Mouse (Mus musculus) CH12.LX (cell line): ENCODE results near the gene Serpinf1. TPM values are rescaled to one million over a fixed set of nuclear protein-coding genes. Genes with fewer than 3 reads are reported as not detected.

Source experiments
- DNase-seq: peaks from one replicate; pipeline ENCODE4 v3.0.0-alpha.2; 2013; ENCODE audit errors: extremely low read depth
- H3K27ac ChIP-seq: 2 replicates; pipeline ENCODE4 v1.5.1; 2012; ENCODE audit warnings: low read depth, mild to moderate bottlenecking, control low read depth, moderate library complexity; ENCODE audit not compliant: insufficient read depth
- H3K27me3 ChIP-seq: replicated peaks from 2 replicates; pipeline ENCODE3; 2012; ENCODE audit warnings: inconsistent platforms
- H3K36me3 ChIP-seq, 2 experiments: replicated peaks in 1 of 2; 2 replicates each; pipeline versions ENCODE3 to v1.6.1; 2012; ENCODE audit warnings: inconsistent platforms in 1 of 2, low read length in 1 of 2, mild to moderate bottlenecking in 1 of 2, mixed read lengths in 1 of 2, moderate library complexity in 1 of 2; ENCODE audit not compliant: control insufficient read depth in 1 of 2, insufficient read depth in 1 of 2
- H3K4me1 ChIP-seq, 2 experiments: 2 replicates each; pipeline ENCODE4 v1.6.1; 2012; ENCODE audit warnings: inconsistent platforms in 1 of 2, moderate library complexity in 1 of 2; ENCODE audit not compliant: insufficient read depth in 2 of 2, control insufficient read depth in 1 of 2
- H3K4me2 ChIP-seq: 2 replicates; pipeline ENCODE4 v1.6.1; 2012; ENCODE audit warnings: low read depth, mild to moderate bottlenecking, control low read depth; ENCODE audit not compliant: poor library complexity, insufficient read depth, severe bottlenecking
- H3K4me3 ChIP-seq, 3 experiments: fragments of 150-350 bp in 1 of 3; sonication (generic) in 1 of 3; replicated peaks in 1 of 3; 2 replicates each; pipeline versions ENCODE3 to v1.5.1; 2011 to 2012; ENCODE audit warnings: low read depth in 2 of 3, low read length in 2 of 3, mild to moderate bottlenecking in 2 of 3, moderate library complexity in 2 of 3, control low read depth in 1 of 3, improper control_type of control experiment in 1 of 3, inconsistent platforms in 1 of 3, mixed read lengths in 1 of 3; ENCODE audit not compliant: poor library complexity in 1 of 3
- H3K79me2 ChIP-seq: replicated peaks from 2 replicates; pipeline ENCODE4 v1.6.1; 2012; ENCODE audit warnings: mild to moderate bottlenecking, moderate library complexity; ENCODE audit not compliant: control insufficient read depth, poor library complexity, insufficient read depth, severe bottlenecking; ENCODE audit errors: extremely low read depth
- H3K9ac ChIP-seq: 2 replicates; pipeline ENCODE4 v1.6.1; 2012; ENCODE audit warnings: low read depth, mild to moderate bottlenecking, control low read depth, moderate library complexity; ENCODE audit not compliant: insufficient read depth
- H3K9me3 ChIP-seq: replicated peaks from 2 replicates; pipeline ENCODE3; 2012; ENCODE audit warnings: low read length, inconsistent platforms, mixed read lengths
- BHLHE40 ChIP-seq: IDR thresholded peaks from 2 replicates; pipeline ENCODE4 v1.6.1; 2011; ENCODE audit warnings: mild to moderate bottlenecking, low read depth, low read length, improper control_type of control experiment
- E2F4 ChIP-seq: IDR thresholded peaks from 2 replicates; pipeline ENCODE4 v1.6.1; 2011; ENCODE audit warnings: low read depth, low read length, improper control_type of control experiment; ENCODE audit not compliant: insufficient replicate concordance
- ELF1 ChIP-seq: IDR thresholded peaks from 2 replicates; pipeline ENCODE4 v1.6.1; 2014; ENCODE audit warnings: low read depth, mild to moderate bottlenecking, inconsistent platforms, low read length, improper control_type of control experiment
- MAFK ChIP-seq: IDR thresholded peaks from 2 replicates; pipeline ENCODE4 v1.6.1; 2011; ENCODE audit warnings: low read length, improper control_type of control experiment; ENCODE audit not compliant: insufficient replicate concordance
- MAZ ChIP-seq: IDR thresholded peaks from 2 replicates; pipeline ENCODE4 v1.6.1; 2012; ENCODE audit warnings: low read depth, mild to moderate bottlenecking, inconsistent platforms, low read length, improper control_type of control experiment, moderate library complexity
- MEF2A ChIP-seq: IDR thresholded peaks from 2 replicates; pipeline ENCODE4 v1.6.1; 2014; ENCODE audit warnings: low read depth, mild to moderate bottlenecking, inconsistent platforms, low read length, improper control_type of control experiment, borderline replicate concordance
- MYC ChIP-seq: IDR thresholded peaks from 2 replicates; pipeline ENCODE4 v1.6.1; 2011; ENCODE audit warnings: low read depth, mild to moderate bottlenecking, improper control_type of control experiment, low read length
- NRF1 ChIP-seq: IDR thresholded peaks from 2 replicates; pipeline ENCODE4 v1.6.1; 2014; ENCODE audit warnings: low read depth, mild to moderate bottlenecking, inconsistent platforms, low read length, improper control_type of control experiment, moderate library complexity
- POLR2A ChIP-seq: IDR thresholded peaks from 2 replicates; pipeline ENCODE4 v1.6.1; 2011; ENCODE audit warnings: low read depth, mild to moderate bottlenecking, improper control_type of control experiment, low read length
- POLR2AphosphoS2 ChIP-seq: IDR thresholded peaks from 2 replicates; pipeline ENCODE4 v1.6.1; 2011; ENCODE audit warnings: low read depth, low read length, improper control_type of control experiment
- TCF12 ChIP-seq: IDR thresholded peaks from 2 replicates; pipeline ENCODE4 v1.6.1; 2014; ENCODE audit warnings: low read depth, mild to moderate bottlenecking, inconsistent platforms, low read length, improper control_type of control experiment
- UBTF ChIP-seq: IDR thresholded peaks from 2 replicates; pipeline ENCODE4 v1.6.1; 2012; ENCODE audit warnings: low read depth, mild to moderate bottlenecking, inconsistent platforms, low read length, improper control_type of control experiment, moderate library complexity
- USF1 ChIP-seq: IDR thresholded peaks from 2 replicates; pipeline ENCODE4 v1.6.1; 2014; ENCODE audit warnings: low read depth, mild to moderate bottlenecking, inconsistent platforms, low read length, improper control_type of control experiment
- USF2 ChIP-seq: conservative IDR thresholded peaks from 2 replicates; pipeline ENCODE4 v1.6.1; 2011; ENCODE audit warnings: low read depth, low read length, improper control_type of control experiment
- ZC3H11A ChIP-seq: IDR thresholded peaks from 2 replicates; pipeline ENCODE4 v1.6.1; 2012; ENCODE audit warnings: low read depth, mild to moderate bottlenecking, inconsistent platforms, low read length, improper control_type of control experiment
- ZKSCAN1 ChIP-seq: IDR thresholded peaks from 2 replicates; pipeline ENCODE4 v1.6.1; 2012; ENCODE audit warnings: low read depth, inconsistent platforms, low read length, improper control_type of control experiment, borderline replicate concordance
- dilution Hi-C: fragments of 300-500 bp; cut with MboI; formaldehyde crosslinking; loops from 2 replicates; pipeline ENCODE4 v1.14.3; 2020; ENCODE audit warnings: low sequenced_read_pairs; ENCODE audit not compliant: extremely low pct_unique_long_range_greater_than_20kb, extremely low pct_ligation_motif_present
- in situ Hi-C: fragments of 300-500 bp; cut with MboI; formaldehyde crosslinking; loops from 3 replicates; pipeline ENCODE4 v1.14.3; 2019; ENCODE audit warnings: low sequenced_read_pairs, low pct_ligation_motif_present, low pct_unique_long_range_greater_than_20kb, mixed read lengths
- polyA plus RNA-seq: library from polyadenylated mRNA; unstranded; fragments of >175 nt; gene quantifications from 2 replicates; pipeline ENCODE4 v1.2.1, GENCODE M21; 2012; ENCODE audit warnings: low read depth; ENCODE audit not compliant: insufficient read length
- total RNA-seq, 2 experiments: library from RNA; depleted of rRNA; stranded (reverse); fragments of 300-350 nt in 1 of 2; fragments of >200 nt in 1 of 2; gene quantifications; 2 replicates each; pipeline ENCODE4 v1.2.3; 2012 to 2014

The Serpinf1 gene
- total and polyA plus RNA-seq, 3 experiments: 26.0 to 131 (median 56.5) TPM

DNA sequence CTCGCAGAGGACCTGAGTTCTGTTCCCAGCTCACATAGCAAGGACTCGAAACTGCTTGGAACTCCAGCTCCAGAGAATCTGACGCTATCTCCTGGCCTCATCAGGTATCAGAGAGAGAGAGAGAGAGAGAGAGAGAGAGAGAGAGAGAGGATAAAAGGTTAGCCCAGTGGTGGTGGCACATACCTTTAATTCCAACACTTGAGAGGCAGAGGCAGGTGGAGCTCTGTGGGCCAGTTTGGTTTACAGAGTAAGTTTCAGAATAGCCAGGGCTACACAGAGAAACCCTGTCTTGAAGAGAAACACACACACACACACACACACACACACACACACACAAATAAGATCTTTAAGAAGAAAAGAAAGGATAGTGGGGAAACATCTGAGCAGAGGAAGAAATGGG, 590 bp upstream of the Serpinf1 start:
- in situ Hi-C loops (no loop called here), dilution Hi-C loops (no loop called here)
- Histone ChIP-seq H3K4me3 (no peak overlapping the region), H3K36me3 (peaks cover 0 to 10% of the 10 kb centered on the region in 2 experiments), H3K9ac (no peak overlapping the region), H3K27ac (no peak overlapping the region), H3K79me2 (no peaks in the 10 kb centered on the region), H3K4me1 (peaks cover 0 to 18% of the 10 kb centered on the region in 2 experiments; a peak in 2 of 4 replicates), H3K27me3 (no peaks in the 10 kb centered on the region), H3K9me3 (no peaks in the 10 kb centered on the region), H3K4me2 (no peak overlapping the region)
- DNase-seq: no peak
- TF ChIP-seq NRF1 (no peak), USF2 (no peak), E2F4 (no peak), BHLHE40 (no peak), USF1 (no peak), ELF1 (no peak), TCF12 (no peak), POLR2A (no peak)

DNA sequence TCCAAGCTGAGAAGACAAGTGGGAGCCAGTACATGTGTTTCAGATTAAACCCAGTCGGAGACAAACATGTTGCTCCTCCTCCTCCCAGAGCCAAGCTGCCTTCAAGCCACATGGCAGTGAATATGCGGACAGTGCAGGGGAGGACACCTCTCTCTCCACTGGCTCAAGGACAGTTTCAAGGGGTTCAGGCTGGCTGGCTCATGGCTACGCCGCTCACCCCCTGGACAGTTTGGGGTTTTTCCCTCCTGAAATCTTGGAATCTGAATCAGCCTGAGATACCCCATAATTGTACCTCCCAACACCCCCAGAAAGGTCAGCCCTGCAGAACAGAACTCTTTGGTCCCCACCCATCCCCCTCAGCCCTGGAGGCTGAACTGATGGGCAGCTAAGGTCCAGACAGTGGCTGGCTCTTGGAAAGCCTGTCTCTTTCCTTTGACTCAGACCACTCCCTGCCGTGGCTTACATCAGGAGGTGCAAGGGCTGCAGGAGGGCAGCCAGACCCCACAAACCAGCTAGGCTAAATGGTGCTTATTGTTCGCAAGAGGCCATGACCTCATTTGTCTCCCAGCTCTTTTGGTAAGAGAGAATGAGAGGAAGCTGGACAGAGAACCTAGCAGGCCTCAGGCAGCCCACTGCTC, 1.0 kb downstream of the Serpinf1 start:
- Histone ChIP-seq H3K79me2 (no peaks in the 10 kb centered on the region), H3K9me3 (no peaks in the 10 kb centered on the region), H3K4me1 (peaks cover 7 to 33% of the 10 kb centered on the region in 2 experiments; a peak in 3 of 4 replicates), H3K9ac (no peak overlapping the region), H3K4me2 (no peak overlapping the region), H3K27me3 (no peaks in the 10 kb centered on the region), H3K36me3 (peaks cover 0 to 14% of the 10 kb centered on the region in 2 experiments), H3K27ac (no peak overlapping the region), H3K4me3 (no peak overlapping the region)
- DNase-seq: no peak
- TF ChIP-seq ZC3H11A (no peak), MAFK (no peak), POLR2AphosphoS2 (no peak), UBTF (no peak), MEF2A (no peak), MAZ (no peak), ZKSCAN1 (no peak), MYC (no peak)
- dilution Hi-C loops: no loop called here
- in situ Hi-C loops: no loop called here
